In the genomic region with DNA sequence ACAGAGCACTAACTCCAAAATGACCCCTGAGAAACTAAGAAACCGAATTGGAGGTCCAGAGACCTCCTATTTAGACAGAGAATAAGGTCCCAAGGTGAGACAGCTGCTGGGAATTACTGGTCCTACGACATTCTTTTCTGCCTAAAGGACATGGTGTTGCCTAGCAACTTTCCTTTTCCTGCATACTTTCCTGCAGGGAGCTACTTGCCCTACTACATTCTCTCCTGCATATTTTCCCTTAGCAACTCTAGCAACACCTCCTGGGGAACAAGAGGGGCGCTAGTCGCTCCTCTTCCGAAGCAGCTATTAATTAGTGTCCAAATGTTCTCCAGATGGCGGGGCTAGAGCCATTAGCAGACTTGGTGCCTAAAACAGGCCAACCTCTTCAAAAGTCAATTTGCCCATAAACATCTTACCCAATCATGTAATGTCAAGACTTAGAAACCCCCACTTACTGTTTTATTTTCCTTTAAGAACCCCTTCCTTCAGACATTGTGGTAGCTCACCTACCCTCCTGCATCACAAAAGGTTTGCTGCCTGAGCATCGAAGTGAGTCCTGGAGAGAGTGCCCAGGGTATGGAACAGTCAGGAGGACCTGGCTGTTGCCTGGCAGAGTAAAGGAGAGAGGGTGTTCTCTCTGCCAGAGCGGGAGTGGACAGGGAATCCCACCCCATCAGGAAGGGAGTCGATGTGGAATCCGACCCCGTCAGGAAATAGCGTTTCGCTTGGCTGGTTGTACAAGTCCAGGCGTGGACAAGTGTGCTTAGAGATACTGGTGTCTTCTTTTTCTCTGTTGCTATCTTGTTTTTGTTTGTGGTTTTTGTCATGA, we compare ENCODE assay signal across 9 mouse cellular contexts. TPM values are rescaled to one million over a fixed set of nuclear protein-coding genes. Genes with fewer than 3 reads are reported as not detected.
A peak's percentile ranks its signal among the peaks of the same experiment; 100 is the strongest.
DNase-seq lines count a peak whose midpoint lies in the region; ATAC-seq and TF ChIP-seq lines count a peak whose summit lies in the region.
"Had no signal": no experiment of that assay in that cellular context is flagged by ENCODE, and none has a peak within 500 bp of the region (broad histone marks: within the 10 kb centered on the region; RNA-seq: fewer than 3 reads in every experiment).

No protein-coding gene starts in this region.

- DNase-seq in heart, adult 11 months, result peak; percentile 85
- no peak for DNase-seq in heart, postnatal 14 days
- DNase-seq in MEL (ENCODE audit: low read depth, low spot score), result peak; percentile 23
- peak; percentile 11 for DNase-seq in skeletal muscle tissue, adult 2 months (ENCODE audit: low read depth, low spot score)
- DNase-seq in testis, postnatal 10 days (ENCODE audit: low spot score), result no peak
- DNase-seq in left cerebral cortex, postnatal 25 days (ENCODE audit: low spot score in 2 of 2), result no peak

- TF ChIP-seq POLR2A in MEL (IDR thresholded peaks at IDR 0.05; ENCODE audit: control insufficient read depth in 1 of 2, insufficient read depth in 1 of 2, low read depth in 1 of 2, low read length in 2 of 2, poor library complexity in 1 of 2), result no peak

- intact Hi-C loops in heart, postnatal 14 days (cut with DNase I), result no loop called here
- intact Hi-C loops in left cerebral cortex, postnatal 25 days (cut with DNase I), result no loop called here

- TF ChIP-seq EP300 in MEL (IDR thresholded peaks at IDR 0.05; ENCODE audit: low read depth in 1 of 2, low read length in 2 of 2), result no peak

- WGBS in heart, embryonic 15.5 days, result 30% methylated on average over 14 of the region's 14 CpGs
- WGBS in liver, embryonic 12.5 days (ENCODE audit: insufficient replicate concordance), result 18% methylated on average over 14 of the region's 14 CpGs

- no peaks in the 10 kb centered on the region for H3K79me2 ChIP-seq in MEL (ENCODE audit: control insufficient read depth, insufficient read depth, low read length, poor library complexity)

- TF ChIP-seq CTCF in MEL (IDR thresholded peaks at IDR 0.05 in 2 of 3, conservative IDR thresholded peaks at IDR 0.05 in 1 of 3; ENCODE audit: control insufficient read depth in 1 of 3, insufficient read depth in 1 of 3, low read depth in 2 of 3, low read length in 3 of 3, poor library complexity in 1 of 3, severe bottlenecking in 1 of 3), result peak in 1 of 3 experiments; percentile 9; a peak in 1 of 6 replicates

- H3K4me2 ChIP-seq in heart, embryonic 15.5 days, result peak overlapping the region; percentile 33
- H3K4me2 ChIP-seq in liver, embryonic 12.5 days, result peak overlapping the region; percentile 53
- H3K4me2 ChIP-seq: neural tube, embryonic 12.5 days had no signal

- ATAC-seq in heart, embryonic 15.5 days (replicated peaks; ENCODE audit: insufficient number of reproducible peaks, insufficient read depth, low FRiP score, low read depth), result 0 out of 2 replicates have a peak, but pooled peaks have one; percentile 58
- peak; percentile 45 for ATAC-seq in liver, embryonic 12.5 days

- no peak for TF ChIP-seq RAD21 in MEL (IDR thresholded peaks at IDR 0.05; ENCODE audit: low read depth, low read length)

- 0 out of 2 replicates have a peak overlapping the region, but pooled peaks have one; percentile 4 for H3K9ac ChIP-seq in MEL (ENCODE audit: control insufficient read depth, low read depth, low read length, poor library complexity, severe bottlenecking)
- H3K9ac ChIP-seq in heart, embryonic 15.5 days, result no peak overlapping the region
- H3K9ac ChIP-seq in liver, embryonic 12.5 days, result peak overlapping the region; percentile 36; the same call in 1 of the 2 replicates
- H3K9ac ChIP-seq: neural tube, embryonic 12.5 days had no signal

- H3K36me3 ChIP-seq in MEL (ENCODE audit: control insufficient read depth in 1 of 2, insufficient read depth in 2 of 2, low read length in 2 of 2), result peaks cover 0 to 17% of the 10 kb centered on the region in 2 experiments; a peak in 2 of 4 replicates
- H3K36me3 ChIP-seq in heart, embryonic 15.5 days, result no peaks in the 10 kb centered on the region
- H3K36me3 ChIP-seq in liver, embryonic 12.5 days, result no peaks in the 10 kb centered on the region
- H3K36me3 ChIP-seq: neural tube, embryonic 12.5 days had no signal

- peaks cover 10 to 19% of the 10 kb centered on the region in 2 experiments for H3K4me1 ChIP-seq in MEL (ENCODE audit: control insufficient read depth in 1 of 2, insufficient read depth in 2 of 2, low read length in 2 of 2)
- H3K4me1 ChIP-seq in heart, embryonic 15.5 days (replicated peaks), result peaks cover 12% of the 10 kb centered on the region
- peaks cover 30% of the 10 kb centered on the region for H3K4me1 ChIP-seq in liver, embryonic 12.5 days

- H3K27me3 ChIP-seq in MEL (ENCODE audit: control insufficient read depth in 1 of 2, insufficient read depth in 2 of 2, low read length in 2 of 2), result no peaks in the 10 kb centered on the region
- no peaks in the 10 kb centered on the region for H3K27me3 ChIP-seq in heart, embryonic 15.5 days
- H3K27me3 ChIP-seq in liver, embryonic 12.5 days (replicated peaks), result no peaks in the 10 kb centered on the region
- H3K27me3 ChIP-seq: neural tube, embryonic 12.5 days had no signal

- H3K4me3 ChIP-seq in MEL (ENCODE audit: control insufficient read depth in 1 of 2, insufficient read depth in 1 of 2, low read depth in 2 of 2, low read length in 2 of 2), result peak overlapping the region; percentile 26 to 58
- no peak overlapping the region for H3K4me3 ChIP-seq in heart, embryonic 15.5 days
- peak overlapping the region; percentile 9; the same call in 1 of the 2 replicates for H3K4me3 ChIP-seq in liver, embryonic 12.5 days
- H3K4me3 ChIP-seq: neural tube, embryonic 12.5 days had no signal

- no peaks in the 10 kb centered on the region for H3K9me3 ChIP-seq in MEL (replicated peaks; ENCODE audit: insufficient read depth, low read length)
- H3K9me3 ChIP-seq in heart, embryonic 15.5 days (replicated peaks), result no peaks in the 10 kb centered on the region
- no peaks in the 10 kb centered on the region for H3K9me3 ChIP-seq in liver, embryonic 12.5 days (replicated peaks)
- H3K9me3 ChIP-seq: neural tube, embryonic 12.5 days had no signal

- no peak overlapping the region for H3K27ac ChIP-seq in MEL (ENCODE audit: control insufficient read depth, low read depth, low read length)
- peak overlapping the region; percentile 47; the same call in 1 of the 2 replicates for H3K27ac ChIP-seq in heart, embryonic 15.5 days
- H3K27ac ChIP-seq in liver, embryonic 12.5 days, result 0 out of 2 replicates have a peak overlapping the region, but pooled peaks have one; percentile 30
- H3K27ac ChIP-seq: neural tube, embryonic 12.5 days had no signal

TF ChIP-seq in MEL, 35 proteins besides CTCF, POLR2A, EP300 and RAD21:
- TF ChIP-seq GATA1 (IDR thresholded peaks at IDR 0.05; ENCODE audit: low read depth, low read length) (no peak), TAL1 (IDR thresholded peaks at IDR 0.05; ENCODE audit: low read length) (0 out of 2 replicates have a peak, but pooled peaks have one; percentile 10), HCFC1 (IDR thresholded peaks at IDR 0.05; ENCODE audit: low read depth, low read length) (no peak)

RNA-seq across cellular contexts. Expression of a gene that starts 15.2 kb away (rescaled TPM):
- 1 to 10 TPM; 2.4 to 2.9 TPM for total RNA-seq in heart, postnatal 14 days (2021)
- 1.8 TPM in 2 replicates for total RNA-seq in MEL (2012; rRNA removed)
- polyA plus RNA-seq in MEL (2012; ENCODE audit: insufficient read depth in 1 of 2, insufficient read length in 2 of 2, low read depth in 1 of 2, low replicate concordance in 2 of 2, missing spikeins in 1 of 2), result 1 to 10 TPM in 1 of 2 experiments, not detected in 1; 2.2 TPM
- polyA plus RNA-seq in heart, embryonic 15.5 days (2015; fragmentation: Nextera tagmentation; extraction: Ambion mirVana), result 4.9 and 6.9 TPM in 2 replicates
- polyA plus RNA-seq in liver, embryonic 12.5 days (2016; fragmentation: Nextera tagmentation; extraction: Ambion mirVana), result 4.1 TPM in 2 replicates
- 1 to 10 TPM; 4.0 to 4.7 TPM for total RNA-seq in left cerebral cortex, postnatal 25 days (2021)

RNA-seq across cellular contexts. Expression of a gene that starts 23.4 kb away (rescaled TPM):
- 1 to 10 TPM; 5.8 to 6.5 TPM for total RNA-seq in heart, postnatal 14 days (2021)
- 5.5 and 6.2 TPM in 2 replicates for total RNA-seq in MEL (2012; rRNA removed)
- polyA plus RNA-seq in MEL (2012; ENCODE audit: insufficient read depth in 1 of 2, insufficient read length in 2 of 2, low read depth in 1 of 2, low replicate concordance in 2 of 2, missing spikeins in 1 of 2), result 1 to 10 TPM in 1 of 2 experiments, not detected in 1; 3.5 TPM
- 9.3 and 11.0 TPM in 2 replicates for polyA plus RNA-seq in heart, embryonic 15.5 days (2015; fragmentation: Nextera tagmentation; extraction: Ambion mirVana)
- 7.8 and 8.4 TPM in 2 replicates for polyA plus RNA-seq in liver, embryonic 12.5 days (2016; fragmentation: Nextera tagmentation; extraction: Ambion mirVana)
- total RNA-seq in left cerebral cortex, postnatal 25 days (2021), result 1 to 10 TPM; 4.0 to 4.6 TPM

RNA-seq across cellular contexts. Expression of a gene that starts 50.5 kb away (rescaled TPM):
- 1 to 10 TPM in 1 of 2 experiments, under 1 TPM in 1; 0.76 to 1.4 TPM for total RNA-seq in heart, postnatal 14 days (2021)
- 2.0 and 2.7 TPM in 2 replicates for total RNA-seq in MEL (2012; rRNA removed)
- polyA plus RNA-seq in MEL (2012; ENCODE audit: insufficient read depth in 1 of 2, insufficient read length in 2 of 2, low read depth in 1 of 2, low replicate concordance in 2 of 2, missing spikeins in 1 of 2), result 1 to 10 TPM in 1 of 2 experiments, not detected in 1; 1.5 TPM
- polyA plus RNA-seq in heart, embryonic 15.5 days (2015; fragmentation: Nextera tagmentation; extraction: Ambion mirVana), result 2.8 and 4.9 TPM in 2 replicates
- polyA plus RNA-seq in liver, embryonic 12.5 days (2016; fragmentation: Nextera tagmentation; extraction: Ambion mirVana), result 1.8 and 3.1 TPM in 2 replicates
- total RNA-seq in left cerebral cortex, postnatal 25 days (2021), result 1 to 10 TPM in 1 of 2 experiments, under 1 TPM in 1; 0.64 to 1.0 TPM

Comparison
In these comparisons a context has a peak if more than half of its experiments do, and no peak if none do; other contexts are left out.
1. DNase-seq: peak in heart, adult 11 months (single experiment), MEL (single experiment) and skeletal muscle tissue, adult 2 months (single experiment); none in heart, postnatal 14 days (0 of 2), testis, postnatal 10 days (single experiment) and left cerebral cortex, postnatal 25 days (0 of 2).